Mouse (Mus musculus) ES-Bruce4 (cell line): ENCODE data around the gene Crybb2.

Experiments
- CTCF ChIP-seq: IDR thresholded peaks from one replicate; pipeline ENCODE4 v1.8.1; 2011; ENCODE audit warnings: low read depth, low read length
- EP300 ChIP-seq: IDR thresholded peaks from 2 replicates; pipeline ENCODE4 v1.6.1; 2011; ENCODE audit warnings: low read depth, low read length; ENCODE audit not compliant: insufficient read depth
- POLR2A ChIP-seq: IDR thresholded peaks from one replicate; pipeline ENCODE4 v1.8.1; 2011; ENCODE audit warnings: low read length; ENCODE audit not compliant: insufficient read depth

- TF ChIP-seq CTCF (no peak), EP300 (no peak), POLR2A (no peak)
These were observed 38.6 kb downstream of the Crybb2 start for GRCm38 (mm10) chr5:113031201-113031754.
